Mouse (Mus musculus) neural tube, embryonic 14.5 days (tissue): ENCODE data around the gene Kcna1. TPM values are rescaled to one million over a fixed set of nuclear protein-coding genes. Genes with fewer than 3 reads are reported as not detected.
A peak's percentile ranks its signal among the peaks of the same experiment; 100 is the strongest.

Experiments used
- ATAC-seq: fragments of 200-750 bp; cut with Nextera tagmentation; 2 replicates; pipeline ENCODE4 v1.8.0; 2017; ENCODE audit warnings: low read depth, mild to moderate bottlenecking, moderate TSS enrichment, moderate library complexity
- H3K27ac ChIP-seq: fragments of 300-500 bp; sonication (generic); 2 replicates; pipeline ENCODE4 v1.5.1; 2014; ENCODE audit warnings: low read depth, mild to moderate bottlenecking, control low read depth, low read length, moderate library complexity, mixed read lengths
- H3K27me3 ChIP-seq: fragments of 300-500 bp; sonication (generic); 2 replicates; pipeline ENCODE4 v1.6.1; 2014; ENCODE audit warnings: low read length; ENCODE audit not compliant: control insufficient read depth, insufficient read depth
- H3K36me3 ChIP-seq: fragments of 300-500 bp; sonication (generic); 2 replicates; pipeline ENCODE4 v1.6.1; 2014; ENCODE audit warnings: low read length, mixed read lengths; ENCODE audit not compliant: control insufficient read depth, insufficient read depth
- H3K4me1 ChIP-seq: fragments of 300-500 bp; sonication (generic); 2 replicates; pipeline ENCODE4 v1.6.1; 2014; ENCODE audit warnings: low read length; ENCODE audit not compliant: control insufficient read depth, insufficient read depth
- H3K4me2 ChIP-seq: fragments of 300-500 bp; sonication (generic); 2 replicates; pipeline ENCODE4 v1.6.1; 2014; ENCODE audit warnings: mild to moderate bottlenecking, low read depth, low read length, control low read depth
- H3K4me3 ChIP-seq: fragments of 300-500 bp; sonication (generic); 2 replicates; pipeline ENCODE4 v1.5.1; 2014; ENCODE audit warnings: low read depth, low read length, control low read depth, mixed read lengths
- H3K9ac ChIP-seq: fragments of 300-500 bp; sonication (generic); replicated peaks from 2 replicates; pipeline ENCODE4 v1.6.1; 2014; ENCODE audit warnings: low read depth, mild to moderate bottlenecking, control low read depth, low read length, mixed read lengths
- H3K9me3 ChIP-seq: fragments of 300-500 bp; sonication (generic); 2 replicates; pipeline ENCODE4 v1.6.1; 2016; ENCODE audit warnings: low read length; ENCODE audit not compliant: control insufficient read depth
- WGBS: fragments of 180-500 bp; shearing (Covaris S2); extraction: QIAGEN DNeasy Blood & Tissue Kit; methylation state at CpG from one replicate; pipeline ENCODE4 v1.1.7; 2014; 5-methylcytosine and 5-hydroxymethylcytosine counted together
- polyA plus RNA-seq: library from polyadenylated mRNA; unstranded; fragments of >200 nt; fragmentation: Nextera tagmentation; extraction: Ambion mirVana; gene quantifications from 2 replicates; pipeline ENCODE4 v1.2.1, GENCODE M21; 2014

Gene Kcna1
- polyA plus RNA-seq: 3.1 and 3.4 TPM in 2 replicates

- Histone ChIP-seq H3K9me3 (no peaks in the 10 kb centered on the region), H3K4me2 (peak within 1 kb of the TSS; percentile 99), H3K27me3 (peaks cover 17% of the 10 kb centered on the region), H3K4me1 (peaks cover 15% of the 10 kb centered on the region), H3K4me3 (peak within 1 kb of the TSS; percentile 57), H3K9ac (peak within 1 kb of the TSS; percentile 52), H3K27ac (no peak within 1 kb of the TSS), H3K36me3 (no peaks in the 10 kb centered on the region)
- no peak for ATAC-seq
- WGBS: 38% methylated on average over 8 of the region's 8 CpGs
Observed at GRCm38 (mm10) chr6:126646381-126646780, at the start of gene Kcna1. Kcna1 (minus strand) TSS chr6:126646384.

- no peak for ATAC-seq
- H3K4me1 ChIP-seq: no peaks in the 10 kb centered on the region
- no peak overlapping the region for H3K4me3 ChIP-seq
- H3K9me3 ChIP-seq: no peaks in the 10 kb centered on the region
- 79% methylated on average over 4 of the region's 4 CpGs for WGBS
- H3K9ac ChIP-seq: no peak overlapping the region
- H3K4me2 ChIP-seq: no peak overlapping the region
- H3K27me3 ChIP-seq: no peaks in the 10 kb centered on the region
- no peak overlapping the region for H3K27ac ChIP-seq
- H3K36me3 ChIP-seq: no peaks in the 10 kb centered on the region
Observed at GRCm38 (mm10) chr6:126687120-126687519, 40.9 kb upstream of the Kcna1 start.

GRCm38 (mm10) chr6:126685135-126685534 is 39.0 kb upstream of the Kcna1 start:
- H3K4me1 ChIP-seq: no peaks in the 10 kb centered on the region
- H3K27ac ChIP-seq: no peak overlapping the region
- WGBS: 69% methylated on average over 3 of the region's 3 CpGs
- H3K36me3 ChIP-seq: no peaks in the 10 kb centered on the region
- H3K27me3 ChIP-seq: no peaks in the 10 kb centered on the region
- H3K9ac ChIP-seq: no peak overlapping the region
- ATAC-seq: no peak
- no peaks in the 10 kb centered on the region for H3K9me3 ChIP-seq
- H3K4me2 ChIP-seq: no peak overlapping the region
- no peak overlapping the region for H3K4me3 ChIP-seq

GRCm38 (mm10) chr6:126678961-126679360 is 32.8 kb upstream of the Kcna1 start:
- Histone ChIP-seq H3K9ac (no peak overlapping the region), H3K27ac (no peak overlapping the region), H3K4me2 (no peak overlapping the region), H3K36me3 (no peaks in the 10 kb centered on the region), H3K9me3 (no peaks in the 10 kb centered on the region), H3K27me3 (no peaks in the 10 kb centered on the region), H3K4me1 (no peaks in the 10 kb centered on the region), H3K4me3 (no peak overlapping the region)
- WGBS: 66% methylated on average over 7 of the region's 7 CpGs
- no peak for ATAC-seq

GRCm38 (mm10) chr6:126667001-126667400 is 20.8 kb upstream of the Kcna1 start:
- Histone ChIP-seq H3K4me2 (no peak overlapping the region), H3K36me3 (no peaks in the 10 kb centered on the region), H3K9me3 (no peaks in the 10 kb centered on the region), H3K27ac (no peak overlapping the region), H3K9ac (no peak overlapping the region), H3K4me3 (no peak overlapping the region), H3K4me1 (no peaks in the 10 kb centered on the region), H3K27me3 (no peaks in the 10 kb centered on the region)
- ATAC-seq: no peak
- WGBS: 93% methylated on average over 5 of the region's 5 CpGs

GRCm38 (mm10) chr6:126666091-126666490 is 19.9 kb upstream of the Kcna1 start:
- Histone ChIP-seq H3K9ac (no peak overlapping the region), H3K36me3 (no peaks in the 10 kb centered on the region), H3K27ac (no peak overlapping the region), H3K4me3 (no peak overlapping the region), H3K4me1 (no peaks in the 10 kb centered on the region), H3K27me3 (no peaks in the 10 kb centered on the region), H3K9me3 (no peaks in the 10 kb centered on the region), H3K4me2 (no peak overlapping the region)
- no peak for ATAC-seq
- 57% methylated on average over 6 of the region's 6 CpGs for WGBS

- Histone ChIP-seq H3K4me1 (no peaks in the 10 kb centered on the region), H3K9ac (no peak overlapping the region), H3K27ac (no peak overlapping the region), H3K27me3 (no peaks in the 10 kb centered on the region), H3K4me2 (no peak overlapping the region), H3K36me3 (no peaks in the 10 kb centered on the region), H3K4me3 (no peak overlapping the region), H3K9me3 (no peaks in the 10 kb centered on the region)
- WGBS: 63% methylated on average over 3 of the region's 3 CpGs
- no peak for ATAC-seq
Observed at GRCm38 (mm10) chr6:126664569-126664968, 18.4 kb upstream of the Kcna1 start.

GRCm38 (mm10) chr6:126657646-126658394 is 11.6 kb upstream of the Kcna1 start:
- 84% methylated on average over 2 of the region's 2 CpGs for WGBS
- Histone ChIP-seq H3K4me2 (no peak overlapping the region), H3K4me3 (no peak overlapping the region), H3K36me3 (no peaks in the 10 kb centered on the region), H3K4me1 (no peaks in the 10 kb centered on the region), H3K27ac (no peak overlapping the region), H3K9me3 (no peaks in the 10 kb centered on the region), H3K9ac (no peak overlapping the region), H3K27me3 (no peaks in the 10 kb centered on the region)
- ATAC-seq: no peak

GRCm38 (mm10) chr6:126653561-126653960 is 7.4 kb upstream of the Kcna1 start:
- no peak for ATAC-seq
- Histone ChIP-seq H3K4me3 (no peak overlapping the region), H3K36me3 (no peaks in the 10 kb centered on the region), H3K27me3 (no peaks in the 10 kb centered on the region), H3K4me1 (no peaks in the 10 kb centered on the region), H3K9me3 (no peaks in the 10 kb centered on the region), H3K4me2 (no peak overlapping the region), H3K9ac (no peak overlapping the region), H3K27ac (no peak overlapping the region)
- WGBS: 88% methylated on average over 7 of the region's 7 CpGs
